Mouse (Mus musculus) left cerebral cortex, postnatal 14 days (tissue): ENCODE results near the gene Taf3. TPM values are rescaled to one million over a fixed set of nuclear protein-coding genes. Genes with fewer than 3 reads are reported as not detected.

Experiments used
- DNase-seq, 2 experiments: peaks; one replicate each; pipeline ENCODE4 v3.0.0; 2021 to 2022; ENCODE audit warnings: low spot score in 2 of 2, mixed read lengths in 1 of 2
- intact Hi-C: fragments of 180-260 bp; cut with DNase I; formaldehyde crosslinking; loops from one replicate; pipeline ENCODE4 v1.15.1; 2025
- long read RNA-seq, 2 experiments: library from polyadenylated mRNA; stranded (forward); transcript quantifications; one replicate each; pipeline ENCODE4 v2.0.0; 2021
- total RNA-seq, 2 experiments: library from RNA; stranded (reverse); gene quantifications; 2 replicates each; pipeline ENCODE4 v1.2.3; 2021

The Taf3 gene
- 10 to 100 TPM; 12.5 to 13.5 TPM for total RNA-seq
- long read RNA-seq, experiment 1, full-length matches to known transcripts = 5 of 9 reads
- long read RNA-seq, experiment 1, partial matches to known transcripts = 4 of 9 reads
- long read RNA-seq, experiment 1, other reads (novel, unspliced or antisense) = 0 of 9 reads
- long read RNA-seq, experiment 2, full-length matches to known transcripts = 4 of 7 reads
- long read RNA-seq, experiment 2, partial matches to known transcripts = 3 of 7 reads
- long read RNA-seq, experiment 2, other reads (novel, unspliced or antisense) = 0 of 7 reads

GRCm38 (mm10) chr2:10048461-10048860 is at the start of gene Taf3:
Gene Taf3, minus strand, starts transcription at chr2:10048596.
- intact Hi-C loops = no loop called here

GRCm38 (mm10) chr2:10094327-10095100 is 46.1 kb upstream of the Taf3 start:
- intact Hi-C loops = no loop called here
- no peak for DNase-seq

More at GRCm38 (mm10) chr2:10048461-10048860, at the start of gene Taf3:
- DNase-seq = peak; percentile 92

- no peak for DNase-seq
- intact Hi-C loops = no loop called here
Observed at GRCm38 (mm10) chr2:10087256-10087850, 39.0 kb upstream of the Taf3 start.

GRCm38 (mm10) chr2:10082737-10083136 is 34.3 kb upstream of the Taf3 start:
- intact Hi-C loops = no loop called here
- no peak for DNase-seq

GRCm38 (mm10) chr2:10081453-10082080 is 33.2 kb upstream of the Taf3 start:
- intact Hi-C loops = no loop called here
- no peak for DNase-seq

- peak; percentile 98 for DNase-seq
- intact Hi-C loops = no loop called here
Observed at GRCm38 (mm10) chr2:10080310-10081010, 32.1 kb upstream of the Taf3 start, which contains the start of the genes Atp5c1 and Kin. Gene Atp5c1, minus strand, starts transcription at chr2:10080510. Gene Kin, plus strand, starts transcription at chr2:10080593.

- no peak for DNase-seq
- intact Hi-C loops = no loop called here
Observed at GRCm38 (mm10) chr2:10079745-10080309, 31.4 kb upstream of the Taf3 start.

GRCm38 (mm10) chr2:10076675-10077074 is 28.3 kb upstream of the Taf3 start:
- peak in 1 of 2 experiments; percentile 39 for DNase-seq
- intact Hi-C loops = no loop called here

GRCm38 (mm10) chr2:10074470-10074869 is 26.1 kb upstream of the Taf3 start:
- no peak for DNase-seq
- intact Hi-C loops = no loop called here

GRCm38 (mm10) chr2:10071751-10072150 is 23.4 kb upstream of the Taf3 start:
- no peak for DNase-seq
- intact Hi-C loops = no loop called here

GRCm38 (mm10) chr2:10058836-10059235 is 10.4 kb upstream of the Taf3 start:
- DNase-seq = no peak
- intact Hi-C loops = no loop called here

- no peak for DNase-seq
- intact Hi-C loops = no loop called here
Observed at GRCm38 (mm10) chr2:10051996-10052395, 3.6 kb upstream of the Taf3 start.

- intact Hi-C loops = no loop called here
- DNase-seq = peak; percentile 66 to 79
Observed at GRCm38 (mm10) chr2:10050878-10051277, 2.5 kb upstream of the Taf3 start.

GRCm38 (mm10) chr2:10049456-10049855 is 1.1 kb upstream of the Taf3 start:
- intact Hi-C loops = no loop called here
- DNase-seq = no peak

GRCm38 (mm10) chr2:10047758-10048436 is 499 bp downstream of the Taf3 start:
- intact Hi-C loops = no loop called here
- peak in 1 of 2 experiments; percentile 11 for DNase-seq

- DNase-seq = no peak
- intact Hi-C loops = no loop called here
Observed at GRCm38 (mm10) chr2:10034976-10035375, 13.4 kb downstream of the Taf3 start.

GRCm38 (mm10) chr2:10033684-10034083 is 14.7 kb downstream of the Taf3 start:
- intact Hi-C loops = no loop called here
- no peak for DNase-seq

- intact Hi-C loops = no loop called here
- no peak for DNase-seq
Observed at GRCm38 (mm10) chr2:10029755-10030154, 18.6 kb downstream of the Taf3 start.
